ENCODE assay signal across 7 mouse cellular contexts in the genomic region with DNA sequence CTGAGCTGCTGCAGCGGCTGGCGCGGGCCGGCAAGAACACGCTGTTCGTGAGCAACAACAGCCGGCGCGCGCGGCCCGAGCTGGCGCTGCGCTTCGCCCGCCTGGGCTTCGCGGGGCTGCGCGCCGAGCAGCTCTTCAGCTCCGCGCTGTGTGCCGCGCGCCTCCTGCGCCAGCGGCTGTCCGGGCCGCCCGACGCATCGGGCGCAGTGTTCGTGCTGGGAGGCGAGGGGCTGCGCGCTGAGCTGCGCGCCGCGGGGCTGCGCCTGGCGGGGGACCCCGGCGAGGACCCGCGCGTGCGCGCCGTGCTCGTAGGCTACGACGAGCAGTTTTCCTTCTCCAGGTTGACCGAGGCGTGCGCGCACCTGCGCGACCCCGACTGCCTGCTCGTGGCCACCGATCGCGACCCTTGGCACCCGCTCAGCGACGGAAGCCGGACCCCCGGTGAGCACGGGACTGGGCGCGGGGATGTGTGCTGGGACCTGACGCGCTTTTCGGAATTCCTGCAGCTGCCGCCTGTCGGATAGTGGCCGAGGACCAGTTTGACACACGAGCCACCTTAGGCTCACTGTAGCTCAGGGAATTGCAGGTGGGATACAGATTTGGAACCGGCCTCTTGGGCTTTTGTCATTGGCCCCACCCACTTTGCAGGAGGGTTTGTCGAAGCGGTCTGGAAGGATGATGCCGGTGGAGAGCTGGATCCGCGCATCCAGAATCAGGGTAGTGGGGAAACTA. TPM values are rescaled to one million over a fixed set of nuclear protein-coding genes. Genes with fewer than 3 reads are reported as not detected.
DNase-seq lines count a peak whose midpoint lies in the region; ATAC-seq lines count a peak whose summit lies in the region.

No protein-coding gene starts in this region.

- ATAC-seq in lung, embryonic 15.5 days (ENCODE audit: borderline replicate concordance, extremely low read depth, low FRiP score, low TSS enrichment) = peak; percentile 71
- peak; percentile 68 for ATAC-seq in forebrain, embryonic 14.5 days
- ATAC-seq in limb, embryonic 12.5 days (ENCODE audit: insufficient number of reproducible peaks, insufficient read depth, low FRiP score, low TSS enrichment, low read depth) = peak; percentile 60
- peak; percentile 80 for ATAC-seq in neural tube, embryonic 15.5 days (ENCODE audit: low FRiP score)

- H3K9me3 ChIP-seq in lung, embryonic 15.5 days = no peaks in the 10 kb centered on the region
- no peaks in the 10 kb centered on the region for H3K9me3 ChIP-seq in forebrain, embryonic 14.5 days (replicated peaks; ENCODE audit: control insufficient read depth, low read length)
- H3K9me3 ChIP-seq in limb, embryonic 12.5 days = no peaks in the 10 kb centered on the region
- no peaks in the 10 kb centered on the region for H3K9me3 ChIP-seq in neural tube, embryonic 15.5 days (replicated peaks)

- peak overlapping the region; percentile 87 for H3K27ac ChIP-seq in lung, embryonic 15.5 days
- H3K27ac ChIP-seq in forebrain, embryonic 14.5 days (ENCODE audit: low read depth, low read length) = peak overlapping the region; percentile 97
- peak overlapping the region; percentile 95 for H3K27ac ChIP-seq in limb, embryonic 12.5 days
- H3K27ac ChIP-seq in neural tube, embryonic 15.5 days (replicated peaks) = peak overlapping the region; percentile 98

- H3K36me3 ChIP-seq in lung, embryonic 15.5 days = peaks cover 28% of the 10 kb centered on the region
- peaks cover 16% of the 10 kb centered on the region for H3K36me3 ChIP-seq in forebrain, embryonic 14.5 days (ENCODE audit: control insufficient read depth, insufficient read depth, low read length)
- peaks cover 54% of the 10 kb centered on the region for H3K36me3 ChIP-seq in limb, embryonic 12.5 days
- H3K36me3 ChIP-seq in neural tube, embryonic 15.5 days = peaks cover 16% of the 10 kb centered on the region

- no peaks in the 10 kb centered on the region for H3K27me3 ChIP-seq in lung, embryonic 15.5 days
- no peaks in the 10 kb centered on the region for H3K27me3 ChIP-seq in forebrain, embryonic 14.5 days (replicated peaks; ENCODE audit: control insufficient read depth, insufficient read depth, low read length)
- H3K27me3 ChIP-seq in limb, embryonic 12.5 days = no peaks in the 10 kb centered on the region
- H3K27me3 ChIP-seq in neural tube, embryonic 15.5 days (replicated peaks) = no peaks in the 10 kb centered on the region

- DNase-seq in lung, adult 18-20 months = no peak
- peak; percentile 85 for DNase-seq in cerebellum, adult 11-12 months
- peak; percentile 60 for DNase-seq in forebrain, embryonic 14.5 days (ENCODE audit: low spot score)
- DNase-seq in spleen, postnatal 36 days (ENCODE audit: low spot score in 2 of 2) = no peak

- whole genome bisulfite sequencing in lung, embryonic 15.5 days = under 1% methylated on average over 86 of the region's 87 CpGs
- under 1% methylated on average over 82 of the region's 87 CpGs for WGBS in forebrain, embryonic 14.5 days
- under 1% methylated on average over 86 of the region's 87 CpGs for WGBS in limb, embryonic 12.5 days
- under 1% methylated on average over 80 of the region's 87 CpGs for WGBS in neural tube, embryonic 15.5 days

- peak overlapping the region; percentile 64 for H3K9ac ChIP-seq in lung, embryonic 15.5 days
- H3K9ac ChIP-seq in forebrain, embryonic 14.5 days (ENCODE audit: low read length) = peak overlapping the region; percentile 88
- H3K9ac ChIP-seq in limb, embryonic 12.5 days (replicated peaks) = peak overlapping the region; percentile 86
- H3K9ac ChIP-seq in neural tube, embryonic 15.5 days (replicated peaks) = peak overlapping the region; percentile 80

- H3K4me3 ChIP-seq in lung, embryonic 15.5 days = peak overlapping the region; percentile 65
- peak overlapping the region; percentile 74 for H3K4me3 ChIP-seq in forebrain, embryonic 14.5 days (ENCODE audit: low read depth, low read length)
- peak overlapping the region; percentile 85 for H3K4me3 ChIP-seq in limb, embryonic 12.5 days (replicated peaks)
- peak overlapping the region; percentile 78 for H3K4me3 ChIP-seq in neural tube, embryonic 15.5 days (replicated peaks)

- peak overlapping the region; percentile 97 for H3K4me2 ChIP-seq in lung, embryonic 15.5 days
- peak overlapping the region; percentile 94 for H3K4me2 ChIP-seq in forebrain, embryonic 14.5 days (ENCODE audit: low read length)
- peak overlapping the region; percentile 92 for H3K4me2 ChIP-seq in limb, embryonic 12.5 days
- H3K4me2 ChIP-seq in neural tube, embryonic 15.5 days = peak overlapping the region; percentile 88

- peaks cover 33% of the 10 kb centered on the region for H3K4me1 ChIP-seq in lung, embryonic 15.5 days
- H3K4me1 ChIP-seq in forebrain, embryonic 14.5 days (ENCODE audit: control insufficient read depth, insufficient read depth, low read length) = peaks cover 21% of the 10 kb centered on the region
- peaks cover 24% of the 10 kb centered on the region for H3K4me1 ChIP-seq in limb, embryonic 12.5 days (replicated peaks)
- H3K4me1 ChIP-seq in neural tube, embryonic 15.5 days = peaks cover 49% of the 10 kb centered on the region

RNA-seq across cellular contexts. Expression of a gene that starts 0.5 kb away (rescaled TPM):
- 13.3 and 13.8 TPM in 2 replicates for polyA plus RNA-seq in lung, embryonic 15.5 days (2015; fragmentation: Nextera tagmentation; extraction: Ambion mirVana)
- polyA plus RNA-seq in forebrain, embryonic 14.5 days (2014; fragmentation: Nextera tagmentation; extraction: Ambion mirVana) = 101 and 109 TPM in 2 replicates
- 36.5 and 36.8 TPM in 2 replicates for polyA plus RNA-seq in limb, embryonic 12.5 days (2016; fragmentation: Nextera tagmentation; extraction: Ambion mirVana)
- polyA plus RNA-seq in neural tube, embryonic 15.5 days (2015; fragmentation: Nextera tagmentation; extraction: Ambion mirVana) = 64.2 and 76.9 TPM in 2 replicates

RNA-seq across cellular contexts. Expression of a gene that starts 12.3 kb away (rescaled TPM):
- 804 and 851 TPM in 2 replicates for polyA plus RNA-seq in lung, embryonic 15.5 days (2015; fragmentation: Nextera tagmentation; extraction: Ambion mirVana)
- polyA plus RNA-seq in forebrain, embryonic 14.5 days (2014; fragmentation: Nextera tagmentation; extraction: Ambion mirVana) = 89.0 and 98.0 TPM in 2 replicates
- 922 and 966 TPM in 2 replicates for polyA plus RNA-seq in limb, embryonic 12.5 days (2016; fragmentation: Nextera tagmentation; extraction: Ambion mirVana)
- 218 and 380 TPM in 2 replicates for polyA plus RNA-seq in neural tube, embryonic 15.5 days (2015; fragmentation: Nextera tagmentation; extraction: Ambion mirVana)

RNA-seq across cellular contexts. Expression of a gene that starts 14.7 kb away (rescaled TPM):
- polyA plus RNA-seq in lung, embryonic 15.5 days (2015; fragmentation: Nextera tagmentation; extraction: Ambion mirVana) = 31.9 and 35.5 TPM in 2 replicates
- 4.2 and 5.8 TPM in 2 replicates for polyA plus RNA-seq in forebrain, embryonic 14.5 days (2014; fragmentation: Nextera tagmentation; extraction: Ambion mirVana)
- polyA plus RNA-seq in limb, embryonic 12.5 days (2016; fragmentation: Nextera tagmentation; extraction: Ambion mirVana) = 37.0 and 40.3 TPM in 2 replicates
- 3.7 and 16.9 TPM in 2 replicates for polyA plus RNA-seq in neural tube, embryonic 15.5 days (2015; fragmentation: Nextera tagmentation; extraction: Ambion mirVana)

RNA-seq across cellular contexts. Expression of a gene that starts 14.8 kb away (rescaled TPM):
- polyA plus RNA-seq in lung, embryonic 15.5 days (2015; fragmentation: Nextera tagmentation; extraction: Ambion mirVana) = 0.18 and 0.60 TPM in 2 replicates
- not detected in 2 replicates for polyA plus RNA-seq in forebrain, embryonic 14.5 days (2014; fragmentation: Nextera tagmentation; extraction: Ambion mirVana)
- 0.16 and 0.41 TPM in 2 replicates for polyA plus RNA-seq in limb, embryonic 12.5 days (2016; fragmentation: Nextera tagmentation; extraction: Ambion mirVana)
- not detected in 2 replicates for polyA plus RNA-seq in neural tube, embryonic 15.5 days (2015; fragmentation: Nextera tagmentation; extraction: Ambion mirVana)

RNA-seq across cellular contexts. Expression of a gene that starts 20.5 kb away (rescaled TPM):
- 46.9 and 47.8 TPM in 2 replicates for polyA plus RNA-seq in lung, embryonic 15.5 days (2015; fragmentation: Nextera tagmentation; extraction: Ambion mirVana)
- 63.4 and 73.8 TPM in 2 replicates for polyA plus RNA-seq in forebrain, embryonic 14.5 days (2014; fragmentation: Nextera tagmentation; extraction: Ambion mirVana)
- 61.1 and 61.6 TPM in 2 replicates for polyA plus RNA-seq in limb, embryonic 12.5 days (2016; fragmentation: Nextera tagmentation; extraction: Ambion mirVana)
- polyA plus RNA-seq in neural tube, embryonic 15.5 days (2015; fragmentation: Nextera tagmentation; extraction: Ambion mirVana) = 63.0 and 63.2 TPM in 2 replicates

Comparison
In these comparisons a context has a peak if more than half of its experiments do, and no peak if none do; other contexts are left out.
1. DNase-seq: peak in cerebellum, adult 11-12 months (single experiment) and forebrain, embryonic 14.5 days (single experiment); none in lung, adult 18-20 months (0 of 2) and spleen, postnatal 36 days (0 of 2).
2. Peak in every context shown above with its lines, with median percentiles within 50 percentile points of each other: ATAC-seq, H3K27ac ChIP-seq, H3K4me2 ChIP-seq, H3K4me3 ChIP-seq and H3K9ac ChIP-seq.